Mouse (Mus musculus): ENCODE results near the gene Ehbp1. TPM values are rescaled to one million over a fixed set of nuclear protein-coding genes. Genes with fewer than 3 reads are reported as not detected.

Ehbp1 gene
- total RNA-seq, 2 experiments from 2014 or later: 103 to 124 TPM

- DNase-seq: no peak
Measured at GRCm38 (mm10) chr11:22125188-22125587, 216.9 kb downstream of the Ehbp1 start.

GRCm38 (mm10) chr11:22118853-22119252 lies 223.2 kb downstream of the Ehbp1 start:
- intact Hi-C loops (cut with DNase I): no loop called here
- no peak for DNase-seq

More at GRCm38 (mm10) chr11:22125188-22125587, 216.9 kb downstream of the Ehbp1 start:
- intact Hi-C loops (cut with DNase I): no loop called here

GRCm38 (mm10) chr11:22112161-22112560 lies 229.9 kb downstream of the Ehbp1 start:
- DNase-seq: no peak
- intact Hi-C loops (cut with DNase I): no loop called here

GRCm38 (mm10) chr11:22089346-22089745 lies 252.7 kb downstream of the Ehbp1 start:
- intact Hi-C loops (cut with DNase I): no loop called here

GRCm38 (mm10) chr11:22063352-22063751 lies 278.7 kb downstream of the Ehbp1 start:
- intact Hi-C loops (cut with DNase I): no loop called here
- DNase-seq: no peak

More at GRCm38 (mm10) chr11:22089346-22089745, 252.7 kb downstream of the Ehbp1 start:
- no peak for DNase-seq

GRCm38 (mm10) chr11:22061660-22062059 lies 280.4 kb downstream of the Ehbp1 start:
- no peak for DNase-seq
- intact Hi-C loops (cut with DNase I): no loop called here

- DNase-seq: no peak
- intact Hi-C loops (cut with DNase I): no loop called here
Measured at GRCm38 (mm10) chr11:22057538-22057937, 284.6 kb downstream of the Ehbp1 start.

GRCm38 (mm10) chr11:22055908-22056307 lies 286.2 kb downstream of the Ehbp1 start:
- intact Hi-C loops (cut with DNase I): no loop called here
- no peak for DNase-seq

- no peak for DNase-seq
- intact Hi-C loops (cut with DNase I): no loop called here
Measured at GRCm38 (mm10) chr11:22053034-22053668, 288.9 kb downstream of the Ehbp1 start.

GRCm38 (mm10) chr11:22050864-22051263 lies 291.2 kb downstream of the Ehbp1 start:
- DNase-seq: no peak
- intact Hi-C loops (cut with DNase I): no loop called here

- intact Hi-C loops (cut with DNase I): no loop called here
- DNase-seq: no peak
Measured at GRCm38 (mm10) chr11:22039854-22040426, 302.2 kb downstream of the Ehbp1 start.

GRCm38 (mm10) chr11:22034564-22035105 lies 307.5 kb downstream of the Ehbp1 start:
- intact Hi-C loops (cut with DNase I): no loop called here
- no peak for DNase-seq

GRCm38 (mm10) chr11:22033582-22033981 lies 308.5 kb downstream of the Ehbp1 start:
- intact Hi-C loops (cut with DNase I): no loop called here
- DNase-seq: no peak

- intact Hi-C loops (cut with DNase I): no loop called here
- DNase-seq: no peak
Measured at GRCm38 (mm10) chr11:22020602-22021001, 321.5 kb downstream of the Ehbp1 start.

- no peak for DNase-seq
- intact Hi-C loops (cut with DNase I): no loop called here
Measured at GRCm38 (mm10) chr11:22017444-22017843, 324.6 kb downstream of the Ehbp1 start.

- intact Hi-C loops (cut with DNase I): no loop called here
- no peak for DNase-seq
Measured at GRCm38 (mm10) chr11:22016341-22016740, 325.8 kb downstream of the Ehbp1 start.

- intact Hi-C loops (cut with DNase I): no loop called here
- DNase-seq: no peak
Measured at GRCm38 (mm10) chr11:22008817-22009216, 333.3 kb downstream of the Ehbp1 start.

GRCm38 (mm10) chr11:22008129-22008596 lies 333.9 kb downstream of the Ehbp1 start:
- intact Hi-C loops (cut with DNase I): no loop called here
- DNase-seq: no peak

GRCm38 (mm10) chr11:22007781-22008110 lies 334.3 kb downstream of the Ehbp1 start:
- intact Hi-C loops (cut with DNase I): no loop called here
- no peak for DNase-seq

- intact Hi-C loops (cut with DNase I): no loop called here
- DNase-seq: no peak
Measured at GRCm38 (mm10) chr11:22007088-22007780, 334.9 kb downstream of the Ehbp1 start.

GRCm38 (mm10) chr11:22006471-22007087 lies 335.5 kb downstream of the Ehbp1 start:
- intact Hi-C loops (cut with DNase I): no loop called here
- no peak for DNase-seq

Measured in heart, postnatal 36 days (tissue).